Mouse (Mus musculus) CH12.LX (cell line): Measurements from ENCODE around the gene Tsen54. TPM values are rescaled to one million over a fixed set of nuclear protein-coding genes. Genes with fewer than 3 reads are reported as not detected.

Experiments
- DNase-seq: peaks from one replicate; pipeline ENCODE4 v3.0.0-alpha.2; 2013; ENCODE audit errors: extremely low read depth
- H3K27ac ChIP-seq: 2 replicates; pipeline ENCODE4 v1.5.1; 2012; ENCODE audit warnings: low read depth, mild to moderate bottlenecking, control low read depth, moderate library complexity; ENCODE audit not compliant: insufficient read depth
- H3K27me3 ChIP-seq: replicated peaks from 2 replicates; pipeline ENCODE3; 2012; ENCODE audit warnings: inconsistent platforms
- H3K36me3 ChIP-seq, 2 experiments: replicated peaks in 1 of 2; 2 replicates each; pipeline versions ENCODE3 to v1.6.1; 2012; ENCODE audit warnings: inconsistent platforms in 1 of 2, low read length in 1 of 2, mild to moderate bottlenecking in 1 of 2, mixed read lengths in 1 of 2, moderate library complexity in 1 of 2; ENCODE audit not compliant: control insufficient read depth in 1 of 2, insufficient read depth in 1 of 2
- H3K4me1 ChIP-seq, 2 experiments: 2 replicates each; pipeline ENCODE4 v1.6.1; 2012; ENCODE audit warnings: inconsistent platforms in 1 of 2, moderate library complexity in 1 of 2; ENCODE audit not compliant: insufficient read depth in 2 of 2, control insufficient read depth in 1 of 2
- H3K4me2 ChIP-seq: 2 replicates; pipeline ENCODE4 v1.6.1; 2012; ENCODE audit warnings: low read depth, mild to moderate bottlenecking, control low read depth; ENCODE audit not compliant: poor library complexity, insufficient read depth, severe bottlenecking
- H3K4me3 ChIP-seq, 3 experiments: fragments of 150-350 bp in 1 of 3; sonication (generic) in 1 of 3; replicated peaks in 1 of 3; 2 replicates each; pipeline versions ENCODE3 to v1.5.1; 2011 to 2012; ENCODE audit warnings: low read depth in 2 of 3, low read length in 2 of 3, mild to moderate bottlenecking in 2 of 3, moderate library complexity in 2 of 3, control low read depth in 1 of 3, improper control_type of control experiment in 1 of 3, inconsistent platforms in 1 of 3, mixed read lengths in 1 of 3; ENCODE audit not compliant: poor library complexity in 1 of 3
- H3K79me2 ChIP-seq: replicated peaks from 2 replicates; pipeline ENCODE4 v1.6.1; 2012; ENCODE audit warnings: mild to moderate bottlenecking, moderate library complexity; ENCODE audit not compliant: control insufficient read depth, poor library complexity, insufficient read depth, severe bottlenecking; ENCODE audit errors: extremely low read depth
- H3K9ac ChIP-seq: 2 replicates; pipeline ENCODE4 v1.6.1; 2012; ENCODE audit warnings: low read depth, mild to moderate bottlenecking, control low read depth, moderate library complexity; ENCODE audit not compliant: insufficient read depth
- H3K9me3 ChIP-seq: replicated peaks from 2 replicates; pipeline ENCODE3; 2012; ENCODE audit warnings: low read length, inconsistent platforms, mixed read lengths
- BHLHE40 ChIP-seq: IDR thresholded peaks from 2 replicates; pipeline ENCODE4 v1.6.1; 2011; ENCODE audit warnings: mild to moderate bottlenecking, low read depth, low read length, improper control_type of control experiment
- CHD1 ChIP-seq: IDR thresholded peaks from 2 replicates; pipeline ENCODE4 v1.6.1; 2012; ENCODE audit warnings: low read depth, low read length, improper control_type of control experiment, inconsistent platforms
- CTCF ChIP-seq, 2 experiments: IDR thresholded peaks in 1 of 2; conservative IDR thresholded peaks in 1 of 2; 2 replicates each; pipeline ENCODE4 v1.5.1; 2011 to 2012; ENCODE audit warnings: low read depth in 2 of 2, low read length in 2 of 2, improper control_type of control experiment in 1 of 2, inconsistent platforms in 1 of 2, mild to moderate bottlenecking in 1 of 2, moderate library complexity in 1 of 2
- GABPA ChIP-seq: IDR thresholded peaks from 2 replicates; pipeline ENCODE4 v1.6.1; 2012; ENCODE audit warnings: low read depth, low read length, improper control_type of control experiment, inconsistent platforms; ENCODE audit not compliant: insufficient replicate concordance
- IRF4 ChIP-seq: IDR thresholded peaks from 2 replicates; pipeline ENCODE4 v1.6.1; 2014; ENCODE audit warnings: low read depth, mild to moderate bottlenecking, inconsistent platforms, low read length, improper control_type of control experiment
- JUND ChIP-seq: conservative IDR thresholded peaks from 2 replicates; pipeline ENCODE4 v1.6.1; 2011; ENCODE audit warnings: low read depth, low read length, improper control_type of control experiment
- MAFK ChIP-seq: IDR thresholded peaks from 2 replicates; pipeline ENCODE4 v1.6.1; 2011; ENCODE audit warnings: low read length, improper control_type of control experiment; ENCODE audit not compliant: insufficient replicate concordance
- MAX ChIP-seq: IDR thresholded peaks from 2 replicates; pipeline ENCODE4 v1.6.1; 2011; ENCODE audit warnings: low read length, improper control_type of control experiment
- NRF1 ChIP-seq: IDR thresholded peaks from 2 replicates; pipeline ENCODE4 v1.6.1; 2014; ENCODE audit warnings: low read depth, mild to moderate bottlenecking, inconsistent platforms, low read length, improper control_type of control experiment, moderate library complexity
- RAD21 ChIP-seq: IDR thresholded peaks from 2 replicates; pipeline ENCODE4 v1.6.1; 2011; ENCODE audit warnings: low read depth, mild to moderate bottlenecking, low read length, improper control_type of control experiment, moderate library complexity
- SIN3A ChIP-seq: IDR thresholded peaks from 2 replicates; pipeline ENCODE4 v1.6.1; 2012; ENCODE audit warnings: low read length, improper control_type of control experiment, inconsistent platforms
- USF1 ChIP-seq: IDR thresholded peaks from 2 replicates; pipeline ENCODE4 v1.6.1; 2014; ENCODE audit warnings: low read depth, mild to moderate bottlenecking, inconsistent platforms, low read length, improper control_type of control experiment
- dilution Hi-C: fragments of 300-500 bp; cut with MboI; formaldehyde crosslinking; loops from 2 replicates; pipeline ENCODE4 v1.14.3; 2020; ENCODE audit warnings: low sequenced_read_pairs; ENCODE audit not compliant: extremely low pct_unique_long_range_greater_than_20kb, extremely low pct_ligation_motif_present
- in situ Hi-C: fragments of 300-500 bp; cut with MboI; formaldehyde crosslinking; loops from 3 replicates; pipeline ENCODE4 v1.14.3; 2019; ENCODE audit warnings: low sequenced_read_pairs, low pct_ligation_motif_present, low pct_unique_long_range_greater_than_20kb, mixed read lengths
- polyA plus RNA-seq: library from polyadenylated mRNA; unstranded; fragments of >175 nt; gene quantifications from 2 replicates; pipeline ENCODE4 v1.2.1, GENCODE M21; 2012; ENCODE audit warnings: low read depth; ENCODE audit not compliant: insufficient read length
- total RNA-seq, 2 experiments: library from RNA; depleted of rRNA; stranded (reverse); fragments of 300-350 nt in 1 of 2; fragments of >200 nt in 1 of 2; gene quantifications; 2 replicates each; pipeline ENCODE4 v1.2.3; 2012 to 2014

The Tsen54 gene
- total and polyA plus RNA-seq, 3 experiments: 45.8 to 71.1 (median 59.4) TPM

DNA sequence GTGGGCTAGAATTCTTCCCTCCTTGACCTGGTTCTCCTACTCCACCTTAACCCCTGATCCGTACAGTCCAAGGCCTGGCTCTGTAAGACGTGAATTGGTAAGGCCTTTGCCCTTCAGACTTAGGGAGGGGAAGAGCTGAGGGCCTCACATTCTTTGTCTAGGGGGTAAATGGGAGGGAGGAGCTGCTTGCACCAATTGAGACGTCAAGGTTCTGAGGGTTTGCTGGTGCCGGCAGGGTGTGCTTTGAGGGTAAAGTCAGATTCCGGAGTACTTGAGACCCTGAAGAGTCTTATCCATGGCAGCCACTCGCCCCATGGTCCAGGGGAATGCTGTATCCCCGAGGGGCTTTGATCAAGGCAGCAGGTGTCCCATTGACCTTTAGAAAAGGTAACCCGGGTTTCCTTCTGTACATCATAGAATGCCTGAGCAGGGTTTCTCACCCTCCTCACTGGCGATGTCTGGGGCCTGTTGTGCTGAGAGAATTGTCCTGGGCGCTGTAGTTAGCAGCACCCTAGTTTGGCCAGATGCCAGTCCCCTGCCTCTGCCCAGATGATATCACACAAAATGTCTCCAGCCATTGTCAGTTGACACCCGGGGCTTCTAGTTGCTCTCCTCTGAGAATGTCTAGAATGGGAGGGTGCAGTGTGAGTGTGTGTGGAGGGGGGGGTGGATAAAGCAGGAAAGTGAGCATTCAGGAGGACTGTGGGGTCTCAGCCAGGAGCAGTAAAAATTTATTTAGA is 22.3 kb downstream of the Tsen54 start:
- H3K9ac ChIP-seq: no peak overlapping the region
- H3K9me3 ChIP-seq: no peaks in the 10 kb centered on the region
- peaks cover 0 to 23% of the 10 kb centered on the region in 2 experiments for H3K36me3 ChIP-seq
- H3K4me2 ChIP-seq: no peak overlapping the region
- dilution Hi-C loops (no loop called here), in situ Hi-C loops (no loop called here)
- no peaks in the 10 kb centered on the region for H3K27me3 ChIP-seq
- peaks cover 2 to 7% of the 10 kb centered on the region in 2 experiments; a peak in 1 of 4 replicates for H3K4me1 ChIP-seq
- H3K4me3 ChIP-seq: no peak overlapping the region
- no peaks in the 10 kb centered on the region for H3K79me2 ChIP-seq
- TF ChIP-seq BHLHE40: no peak
- TF ChIP-seq RAD21: no peak
- TF ChIP-seq NRF1: no peak
- TF ChIP-seq CHD1: no peak
- no peak for TF ChIP-seq MAFK
- no peak for TF ChIP-seq JUND
- TF ChIP-seq MAX: no peak
- no peak for TF ChIP-seq GABPA
- TF ChIP-seq IRF4: no peak
- no peak for TF ChIP-seq SIN3A
- TF ChIP-seq CTCF (conservative IDR thresholded peaks at IDR 0.05 in 1 of 2, IDR thresholded peaks at IDR 0.05 in 1 of 2; ENCODE audit: low read depth in 2 of 2, low read length in 2 of 2): no peak
- no peak overlapping the region for H3K27ac ChIP-seq
- DNase-seq: no peak

DNA sequence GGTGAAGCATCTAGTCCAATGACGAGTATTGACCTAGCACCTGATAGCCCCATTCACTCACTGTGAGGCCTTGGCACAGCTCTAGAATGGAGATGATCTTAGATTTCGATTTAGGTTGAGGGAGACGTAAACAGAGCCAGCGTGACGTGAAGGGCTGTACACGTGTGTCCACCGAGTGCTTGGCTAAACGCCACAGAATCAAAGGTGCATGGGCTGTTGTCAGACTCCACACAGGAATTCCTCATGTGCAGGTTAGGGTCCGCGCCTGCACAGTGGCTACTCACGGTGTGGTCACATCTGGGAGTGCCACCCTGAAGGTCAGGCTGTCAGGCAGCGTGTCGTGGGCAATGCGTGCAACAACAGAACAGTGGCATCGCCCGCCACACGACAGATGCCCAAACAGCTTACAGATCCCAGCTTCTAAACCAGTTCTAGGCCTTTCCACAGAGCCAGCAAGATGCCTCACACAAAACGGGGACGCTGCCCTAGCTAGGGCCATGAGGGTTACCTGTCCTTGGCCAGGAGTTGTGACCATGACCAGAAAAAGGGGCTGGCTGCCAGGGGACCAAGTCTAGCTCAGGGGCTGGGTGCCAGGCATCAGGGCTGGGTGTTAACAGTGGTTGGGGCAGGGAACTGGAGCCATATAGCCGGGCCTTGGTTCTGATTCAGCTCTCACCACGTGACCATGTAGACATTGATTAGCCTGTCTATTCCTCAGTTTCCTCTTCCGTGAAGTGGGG is 23.3 kb downstream of the Tsen54 start:
- in situ Hi-C loops: no loop called here
- Histone ChIP-seq H3K36me3 (peaks cover 0 to 21% of the 10 kb centered on the region in 2 experiments), H3K9ac (no peak overlapping the region), H3K9me3 (no peaks in the 10 kb centered on the region), H3K4me3 (no peak overlapping the region), H3K27me3 (no peaks in the 10 kb centered on the region), H3K4me2 (no peak overlapping the region), H3K27ac (no peak overlapping the region), H3K4me1 (peaks cover 2 to 7% of the 10 kb centered on the region in 2 experiments; a peak in 1 of 4 replicates), H3K79me2 (no peaks in the 10 kb centered on the region)
- dilution Hi-C loops: no loop called here
- no peak for DNase-seq
- TF ChIP-seq JUND: no peak
- no peak for TF ChIP-seq USF1
